Mouse (Mus musculus): Measurements from ENCODE around the gene Mrpl11. TPM values are rescaled to one million over a fixed set of nuclear protein-coding genes. Genes with fewer than 3 reads are reported as not detected.
"Not testable (repeated sequence)": the region's sequence is repeated elsewhere in the genome, so short reads cannot be mapped to it uniquely, and the experiment has no call there.

The Mrpl11 gene
- total RNA-seq, 1 experiment from 2014 or later = 71.5 TPM

GRCm38 (mm10) chr19:4989434-4990255, 27.7 kb downstream of the Mrpl11 start:
- no peak for ATAC-seq (replicated peaks in 1 of 2; ENCODE audit: insufficient read depth in 1 of 2, low FRiP score in 2 of 2, low TSS enrichment in 1 of 2, low read depth in 1 of 2, poor library complexity in 2 of 2, severe bottlenecking in 2 of 2)

GRCm38 (mm10) chr19:4990256-4990625, 28.3 kb downstream of the Mrpl11 start, which contains the start of gene Npas4:
Gene Npas4 (minus strand): TSS chr19:4990316.
- no peak for ATAC-seq (replicated peaks in 1 of 2; ENCODE audit: insufficient read depth in 1 of 2, low FRiP score in 2 of 2, low TSS enrichment in 1 of 2, low read depth in 1 of 2, poor library complexity in 2 of 2, severe bottlenecking in 2 of 2)

- no peak for ATAC-seq (replicated peaks in 1 of 2; ENCODE audit: insufficient read depth in 1 of 2, low FRiP score in 2 of 2, low TSS enrichment in 1 of 2, low read depth in 1 of 2, poor library complexity in 2 of 2, severe bottlenecking in 2 of 2)
Measured at GRCm38 (mm10) chr19:4990716-4991115, 28.8 kb downstream of the Mrpl11 start.

GRCm38 (mm10) chr19:4992371-4992770, 30.4 kb downstream of the Mrpl11 start:
- no peak for ATAC-seq (replicated peaks in 1 of 2; ENCODE audit: insufficient read depth in 1 of 2, low FRiP score in 2 of 2, low TSS enrichment in 1 of 2, low read depth in 1 of 2, poor library complexity in 2 of 2, severe bottlenecking in 2 of 2)

GRCm38 (mm10) chr19:4992904-4993303, 31.0 kb downstream of the Mrpl11 start:
- ATAC-seq (replicated peaks in 1 of 2; ENCODE audit: insufficient read depth in 1 of 2, low FRiP score in 2 of 2, low TSS enrichment in 1 of 2, low read depth in 1 of 2, poor library complexity in 2 of 2, severe bottlenecking in 2 of 2) = peak; percentile 30 to 49; a peak in 3 of 4 replicates

GRCm38 (mm10) chr19:4994043-4994442, 32.1 kb downstream of the Mrpl11 start:
- no peak for ATAC-seq (replicated peaks in 1 of 2; ENCODE audit: insufficient read depth in 1 of 2, low FRiP score in 2 of 2, low TSS enrichment in 1 of 2, low read depth in 1 of 2, poor library complexity in 2 of 2, severe bottlenecking in 2 of 2)

GRCm38 (mm10) chr19:4999445-5000140, 37.6 kb downstream of the Mrpl11 start:
- ATAC-seq (replicated peaks in 1 of 2; ENCODE audit: insufficient read depth in 1 of 2, low FRiP score in 2 of 2, low TSS enrichment in 1 of 2, low read depth in 1 of 2, poor library complexity in 2 of 2, severe bottlenecking in 2 of 2) = no peak

- ATAC-seq (replicated peaks in 1 of 2; ENCODE audit: insufficient read depth in 1 of 2, low FRiP score in 2 of 2, low TSS enrichment in 1 of 2, low read depth in 1 of 2, poor library complexity in 2 of 2, severe bottlenecking in 2 of 2) = peak; percentile 71 to 73
Measured at GRCm38 (mm10) chr19:5001666-5002406, 39.9 kb downstream of the Mrpl11 start.

- not testable (repeated sequence) for ATAC-seq (replicated peaks in 1 of 2; ENCODE audit: insufficient read depth in 1 of 2, low FRiP score in 2 of 2, low TSS enrichment in 1 of 2, low read depth in 1 of 2, poor library complexity in 2 of 2, severe bottlenecking in 2 of 2)
Measured at GRCm38 (mm10) chr19:5003644-5004043, 41.7 kb downstream of the Mrpl11 start.

GRCm38 (mm10) chr19:5004925-5005324, 43.0 kb downstream of the Mrpl11 start:
- ATAC-seq (replicated peaks in 1 of 2; ENCODE audit: insufficient read depth in 1 of 2, low FRiP score in 2 of 2, low TSS enrichment in 1 of 2, low read depth in 1 of 2, poor library complexity in 2 of 2, severe bottlenecking in 2 of 2) = no peak

GRCm38 (mm10) chr19:5013138-5013537, 51.2 kb downstream of the Mrpl11 start:
- no peak for ATAC-seq (replicated peaks in 1 of 2; ENCODE audit: insufficient read depth in 1 of 2, low FRiP score in 2 of 2, low TSS enrichment in 1 of 2, low read depth in 1 of 2, poor library complexity in 2 of 2, severe bottlenecking in 2 of 2)

GRCm38 (mm10) chr19:5014961-5015398, 53.0 kb downstream of the Mrpl11 start:
- ATAC-seq (replicated peaks in 1 of 2; ENCODE audit: insufficient read depth in 1 of 2, low FRiP score in 2 of 2, low TSS enrichment in 1 of 2, low read depth in 1 of 2, poor library complexity in 2 of 2, severe bottlenecking in 2 of 2) = 0 out of 4 replicates have a peak, but pooled peaks of 1 of the 2 experiments have one; percentile 49

- no peak for ATAC-seq (replicated peaks in 1 of 2; ENCODE audit: insufficient read depth in 1 of 2, low FRiP score in 2 of 2, low TSS enrichment in 1 of 2, low read depth in 1 of 2, poor library complexity in 2 of 2, severe bottlenecking in 2 of 2)
Measured at GRCm38 (mm10) chr19:5016221-5016742, 54.3 kb downstream of the Mrpl11 start.

Other genes with a start within 250 kb of the Mrpl11 start
- gene Rbm4b, start 205.7 kb upstream of the Mrpl11 start, total RNA-seq (2017) = 28.8 and 29.5 TPM in 2 replicates
- 75.7 and 127 TPM in 2 replicates for gene Rbm4, start 168.2 kb upstream of the Mrpl11 start, total RNA-seq (2017)
- 41.8 and 81.7 TPM in 2 replicates for gene Gm21992, start 150.5 kb upstream of the Mrpl11 start, total RNA-seq (2017)
- 16.8 and 17.4 TPM in 2 replicates for gene Rbm14, start 150.5 kb upstream of the Mrpl11 start, total RNA-seq (2017)
- 24.1 and 24.7 TPM in 2 replicates for gene Ccs, start 122.8 kb upstream of the Mrpl11 start, total RNA-seq (2017)
- gene Ccdc87, start 122.8 kb upstream of the Mrpl11 start, total RNA-seq (2017) = not detected in 2 replicates
- 18.9 and 29.8 TPM in 2 replicates for gene Ctsf, start 107.0 kb upstream of the Mrpl11 start, total RNA-seq (2017)
- 0.06 and 0.20 TPM in 2 replicates for gene Actn3, start 84.2 kb upstream of the Mrpl11 start, total RNA-seq (2017)
- gene Zdhhc24, start 83.5 kb upstream of the Mrpl11 start, total RNA-seq (2017) = 13.1 and 17.4 TPM in 2 replicates
- gene Bbs1, start 55.5 kb upstream of the Mrpl11 start, total RNA-seq (2017) = 2.3 and 3.2 TPM in 2 replicates
- gene Dpp3, start 33.9 kb upstream of the Mrpl11 start, total RNA-seq (2017) = 37.6 and 41.1 TPM in 2 replicates
- 0.10 TPM in 1 of 2 replicates, not detected in the other for gene Peli3, start 19.0 kb upstream of the Mrpl11 start, total RNA-seq (2017)
- not detected in 2 replicates for gene Npas4, start 28.2 kb downstream of the Mrpl11 start, total RNA-seq (2017)
- 2.3 and 5.3 TPM in 2 replicates for gene Slc29a2, start 61.7 kb downstream of the Mrpl11 start, total RNA-seq (2017)
- not detected in 2 replicates for gene B4gat1, start 76.7 kb downstream of the Mrpl11 start, total RNA-seq (2017)
- 7.3 and 8.4 TPM in 2 replicates for gene AC124502.3, start 76.7 kb downstream of the Mrpl11 start, total RNA-seq (2017)
- 23.3 and 29.5 TPM in 2 replicates for gene Brms1, start 79.2 kb downstream of the Mrpl11 start, total RNA-seq (2017)
- 0.69 TPM in 1 of 2 replicates, not detected in the other for gene Rin1, start 88.3 kb downstream of the Mrpl11 start, total RNA-seq (2017)
- 0.31 and 0.74 TPM in 2 replicates for gene Cd248, start 105.9 kb downstream of the Mrpl11 start, total RNA-seq (2017)
- gene Tmem151a, start 123.4 kb downstream of the Mrpl11 start, total RNA-seq (2017) = not detected in 2 replicates
- 8.2 and 12.9 TPM in 2 replicates for gene Yif1a, start 126.4 kb downstream of the Mrpl11 start, total RNA-seq (2017)
- 0.35 TPM in 1 of 2 replicates, not detected in the other for gene Cnih2, start 136.4 kb downstream of the Mrpl11 start, total RNA-seq (2017)
- gene Rab1b, start 144.9 kb downstream of the Mrpl11 start, total RNA-seq (2017) = 70.4 and 70.9 TPM in 2 replicates
- gene Klc2, start 156.4 kb downstream of the Mrpl11 start, total RNA-seq (2017) = 9.8 and 10.1 TPM in 2 replicates

Measured in hematopoietic stem cell, adult 5-6 weeks (primary cell).